Mouse (Mus musculus) liver, embryonic 12.5 days (tissue): ENCODE measurements around the gene Sh3pxd2a. TPM values are rescaled to one million over a fixed set of nuclear protein-coding genes. Genes with fewer than 3 reads are reported as not detected.

ENCODE experiments used
- ATAC-seq: fragments of 200-750 bp; cut with Nextera tagmentation; 2 replicates; pipeline ENCODE4 v1.8.0; 2017; ENCODE audit warnings: moderate number of reproducible peaks, mild to moderate bottlenecking, moderate library complexity
- H3K27ac ChIP-seq: fragments of 300-500 bp; sonication (generic); 2 replicates; pipeline ENCODE4 v1.5.1; 2016; ENCODE audit warnings: mild to moderate bottlenecking
- H3K27me3 ChIP-seq: fragments of 300-500 bp; sonication (generic); replicated peaks from 2 replicates; pipeline ENCODE4 v1.6.1; 2016; ENCODE audit warnings: mild to moderate bottlenecking, moderate library complexity
- H3K36me3 ChIP-seq: fragments of 300-500 bp; sonication (generic); 2 replicates; pipeline ENCODE4 v1.6.1; 2016; ENCODE audit warnings: mild to moderate bottlenecking, moderate library complexity
- H3K4me1 ChIP-seq: fragments of 300-500 bp; sonication (generic); 2 replicates; pipeline ENCODE4 v1.6.1; 2016
- H3K4me2 ChIP-seq: fragments of 300-500 bp; sonication (generic); 2 replicates; pipeline ENCODE4 v1.6.1; 2016; ENCODE audit warnings: mild to moderate bottlenecking, moderate library complexity
- H3K4me3 ChIP-seq: fragments of 300-500 bp; sonication (generic); 2 replicates; pipeline ENCODE4 v1.5.1; 2016; ENCODE audit warnings: mild to moderate bottlenecking, moderate library complexity
- H3K9ac ChIP-seq: fragments of 300-500 bp; sonication (generic); 2 replicates; pipeline ENCODE4 v1.6.1; 2016; ENCODE audit warnings: mild to moderate bottlenecking, moderate library complexity
- H3K9me3 ChIP-seq: fragments of 300-500 bp; sonication (generic); replicated peaks from 2 replicates; pipeline ENCODE4 v1.6.1; 2016; ENCODE audit warnings: mild to moderate bottlenecking, moderate library complexity
- WGBS: fragments of 180-500 bp; shearing (Covaris S2); methylation state at CpG from one replicate; pipeline ENCODE4 v1.1.7; 2016; ENCODE audit not compliant: insufficient replicate concordance; 5-methylcytosine and 5-hydroxymethylcytosine counted together
- polyA plus RNA-seq: library from polyadenylated mRNA; unstranded; fragments of >200 nt; fragmentation: Nextera tagmentation; extraction: Ambion mirVana; gene quantifications from 2 replicates; pipeline ENCODE4 v1.2.1, GENCODE M21; 2016

Gene Sh3pxd2a
- polyA plus RNA-seq, 1 experiment from 2014 or later, result 1.1 TPM

- H3K9ac ChIP-seq, result peak overlapping the region; percentile 69
These were observed 32.8 kb downstream of the Sh3pxd2a start for GRCm38 (mm10) chr19:47431189-47431931.

GRCm38 (mm10) chr19:47430160-47430559, 34.0 kb downstream of the Sh3pxd2a start:
- Histone ChIP-seq H3K36me3 (0 out of 2 replicates have a peak, but pooled peaks cover 2% of the 10 kb centered on the region), H3K4me1 (peaks cover 76% of the 10 kb centered on the region), H3K4me3 (no peak overlapping the region), H3K4me2 (no peak overlapping the region), H3K27me3 (no peaks in the 10 kb centered on the region), H3K27ac (peak overlapping the region; percentile 97), H3K9me3 (no peaks in the 10 kb centered on the region), H3K9ac (no peak overlapping the region)
- ATAC-seq, result no peak
- WGBS, result 89% methylated on average over 2 of the region's 2 CpGs

More at GRCm38 (mm10) chr19:47431189-47431931, 32.8 kb downstream of the Sh3pxd2a start:
- 0 out of 2 replicates have a peak, but pooled peaks cover 5% of the 10 kb centered on the region for H3K36me3 ChIP-seq
- peak; percentile 96 for ATAC-seq
- no peaks in the 10 kb centered on the region for H3K9me3 ChIP-seq
- WGBS, result 32% methylated on average over 11 of the region's 11 CpGs
- H3K4me2 ChIP-seq, result peak overlapping the region; percentile 64
- peak overlapping the region; percentile 26; the same call in 1 of the 2 replicates for H3K4me3 ChIP-seq
- peaks cover 77% of the 10 kb centered on the region for H3K4me1 ChIP-seq
- peak overlapping the region; percentile 97 for H3K27ac ChIP-seq
- H3K27me3 ChIP-seq, result no peaks in the 10 kb centered on the region

- WGBS, result 85% methylated on average over 3 of the region's 3 CpGs
- Histone ChIP-seq H3K9ac (no peak overlapping the region), H3K9me3 (no peaks in the 10 kb centered on the region), H3K4me2 (peak overlapping the region; percentile 37), H3K27ac (peak overlapping the region; percentile 97), H3K4me1 (peaks cover 84% of the 10 kb centered on the region), H3K4me3 (no peak overlapping the region), H3K27me3 (no peaks in the 10 kb centered on the region), H3K36me3 (no peaks in the 10 kb centered on the region)
- ATAC-seq, result no peak
These were observed 35.0 kb downstream of the Sh3pxd2a start for GRCm38 (mm10) chr19:47429245-47429644.

GRCm38 (mm10) chr19:47428794-47429193, 35.4 kb downstream of the Sh3pxd2a start:
- peak overlapping the region; percentile 37 for H3K4me2 ChIP-seq
- no peaks in the 10 kb centered on the region for H3K36me3 ChIP-seq
- no peak for ATAC-seq
- H3K27me3 ChIP-seq, result no peaks in the 10 kb centered on the region
- no peaks in the 10 kb centered on the region for H3K9me3 ChIP-seq
- peaks cover 86% of the 10 kb centered on the region for H3K4me1 ChIP-seq
- no peak overlapping the region for H3K4me3 ChIP-seq
- H3K9ac ChIP-seq, result peak overlapping the region; percentile 43; the same call in 1 of the 2 replicates
- H3K27ac ChIP-seq, result peak overlapping the region; percentile 97
- WGBS, result 28% methylated on average over 7 of the region's 7 CpGs

- Histone ChIP-seq H3K27ac (peak overlapping the region; percentile 97), H3K27me3 (no peaks in the 10 kb centered on the region), H3K9ac (peak overlapping the region; percentile 43), H3K36me3 (no peaks in the 10 kb centered on the region), H3K4me3 (no peak overlapping the region), H3K4me1 (peaks cover 86% of the 10 kb centered on the region), H3K9me3 (no peaks in the 10 kb centered on the region), H3K4me2 (peak overlapping the region; percentile 37)
- ATAC-seq, result peak; percentile 5; the same call in 1 of the 2 replicates
- WGBS, result 33% methylated on average over 13 of the region's 13 CpGs
These were observed 36.1 kb downstream of the Sh3pxd2a start for GRCm38 (mm10) chr19:47427841-47428789.

- H3K9me3 ChIP-seq, result no peaks in the 10 kb centered on the region
- H3K27ac ChIP-seq, result peak overlapping the region; percentile 1; the same call in 1 of the 2 replicates
- H3K27me3 ChIP-seq, result no peaks in the 10 kb centered on the region
- no peak overlapping the region for H3K4me2 ChIP-seq
- no peak overlapping the region for H3K9ac ChIP-seq
- H3K4me3 ChIP-seq, result no peak overlapping the region
- WGBS, result 80% methylated on average over 7 of the region's 7 CpGs
- H3K36me3 ChIP-seq, result no peaks in the 10 kb centered on the region
- H3K4me1 ChIP-seq, result peaks cover 57% of the 10 kb centered on the region
- no peak for ATAC-seq
These were observed 40.6 kb downstream of the Sh3pxd2a start for GRCm38 (mm10) chr19:47423632-47424031.

- WGBS, result 68% methylated on average over 14 of the region's 14 CpGs
These were observed 42.9 kb downstream of the Sh3pxd2a start for GRCm38 (mm10) chr19:47421128-47421898.

GRCm38 (mm10) chr19:47420539-47420938, 43.7 kb downstream of the Sh3pxd2a start:
- no peak for ATAC-seq
- Histone ChIP-seq H3K27ac (no peak overlapping the region), H3K36me3 (no peaks in the 10 kb centered on the region), H3K9me3 (no peaks in the 10 kb centered on the region), H3K4me1 (peaks cover 39% of the 10 kb centered on the region), H3K4me3 (no peak overlapping the region), H3K9ac (no peak overlapping the region), H3K27me3 (no peaks in the 10 kb centered on the region), H3K4me2 (no peak overlapping the region)
- WGBS, result 85% methylated on average over 11 of the region's 11 CpGs

More at GRCm38 (mm10) chr19:47421128-47421898, 42.9 kb downstream of the Sh3pxd2a start:
- no peak overlapping the region for H3K27ac ChIP-seq
- H3K4me2 ChIP-seq, result no peak overlapping the region
- H3K36me3 ChIP-seq, result no peaks in the 10 kb centered on the region
- H3K27me3 ChIP-seq, result no peaks in the 10 kb centered on the region
- no peak overlapping the region for H3K4me3 ChIP-seq
- ATAC-seq, result no peak
- no peaks in the 10 kb centered on the region for H3K9me3 ChIP-seq
- no peak overlapping the region for H3K9ac ChIP-seq
- H3K4me1 ChIP-seq, result peaks cover 39% of the 10 kb centered on the region

GRCm38 (mm10) chr19:47419208-47419607, 45.0 kb downstream of the Sh3pxd2a start:
- no peak overlapping the region for H3K27ac ChIP-seq
- no peak overlapping the region for H3K4me2 ChIP-seq
- H3K36me3 ChIP-seq, result no peaks in the 10 kb centered on the region
- peaks cover 27% of the 10 kb centered on the region for H3K4me1 ChIP-seq
- no peaks in the 10 kb centered on the region for H3K9me3 ChIP-seq
- H3K4me3 ChIP-seq, result no peak overlapping the region
- WGBS, result 74% methylated on average over 8 of the region's 8 CpGs
- no peak overlapping the region for H3K9ac ChIP-seq
- H3K27me3 ChIP-seq, result no peaks in the 10 kb centered on the region
- no peak for ATAC-seq

- Histone ChIP-seq H3K4me1 (peaks cover 17% of the 10 kb centered on the region), H3K4me2 (no peak overlapping the region), H3K36me3 (peaks cover 5% of the 10 kb centered on the region; the same call in 1 of the 2 replicates), H3K9me3 (no peaks in the 10 kb centered on the region), H3K4me3 (no peak overlapping the region), H3K27me3 (no peaks in the 10 kb centered on the region), H3K9ac (no peak overlapping the region), H3K27ac (no peak overlapping the region)
- no peak for ATAC-seq
- WGBS, result 80% methylated on average over 12 of the region's 12 CpGs
These were observed 48.0 kb downstream of the Sh3pxd2a start for GRCm38 (mm10) chr19:47416161-47416560.
